Mouse (Mus musculus): Measurements from ENCODE around the gene Iqcg. TPM values are rescaled to one million over a fixed set of nuclear protein-coding genes. Genes with fewer than 3 reads are reported as not detected.
"Not testable (repeated sequence)": the region's sequence is repeated elsewhere in the genome, so short reads cannot be mapped to it uniquely, and the experiment has no call there.

The Iqcg gene
- polyA plus RNA-seq, 1 experiment from 2014 or later = 5.7 TPM

DNA sequence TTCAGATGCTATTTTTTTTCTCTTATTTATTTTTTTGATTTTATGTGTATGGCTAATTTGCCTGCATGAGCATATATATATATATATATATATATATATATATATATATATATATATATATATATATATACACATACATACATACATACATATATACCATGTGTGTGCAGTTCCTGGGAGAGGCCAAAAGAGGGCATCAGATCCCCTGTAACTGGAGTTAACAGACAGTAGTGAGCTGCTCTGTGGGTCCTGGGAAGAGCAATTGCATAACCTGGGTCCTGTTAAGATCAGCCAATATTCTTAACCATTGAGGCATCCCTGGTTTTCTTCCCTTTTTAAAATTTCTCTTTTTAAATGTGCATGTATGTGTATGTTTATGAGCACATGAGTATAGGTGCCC, 14.9 kb upstream of the Iqcg start:
- no peaks in the 10 kb centered on the region for H3K9me3 ChIP-seq (ENCODE audit: control insufficient read depth, low read length)
- ATAC-seq (ENCODE audit: low FRiP score) (no peak), DNase-seq (ENCODE audit: low spot score, missing footprints) (no peak)
- peaks cover 6% of the 10 kb centered on the region for H3K36me3 ChIP-seq (ENCODE audit: control insufficient read depth, insufficient read depth, low read length)
- no peaks in the 10 kb centered on the region for H3K27me3 ChIP-seq (ENCODE audit: control insufficient read depth, insufficient read depth, low read length)
- H3K4me3 ChIP-seq (ENCODE audit: low read depth, low read length) = no peak overlapping the region
- no peak overlapping the region for H3K9ac ChIP-seq (ENCODE audit: low read length)
- H3K4me1 ChIP-seq (ENCODE audit: control insufficient read depth, insufficient read depth, low read length) = no peaks in the 10 kb centered on the region
- no peak overlapping the region for H3K27ac ChIP-seq (ENCODE audit: low read depth, low read length)
- H3K4me2 ChIP-seq = no peak overlapping the region

DNA sequence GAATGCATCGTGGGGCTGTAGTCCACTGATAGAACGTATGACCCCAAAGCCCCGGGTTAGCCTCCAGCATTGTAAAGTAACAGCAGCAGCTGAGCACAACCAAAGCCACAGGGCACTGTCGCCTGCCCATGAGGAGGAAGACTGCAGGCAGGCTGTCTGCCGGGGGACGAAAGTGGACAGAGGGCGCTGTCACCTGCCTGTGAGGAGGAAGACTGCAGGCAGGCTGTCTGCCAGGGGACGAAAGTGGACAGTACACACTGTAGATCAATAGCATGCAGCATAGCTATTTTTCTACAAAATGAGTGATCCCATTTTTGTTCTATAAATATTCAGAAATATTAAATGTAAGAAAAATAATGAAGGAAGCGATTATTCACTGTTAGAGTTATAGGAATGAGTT, 8.6 kb upstream of the Iqcg start:
- DNase-seq (ENCODE audit: low spot score, missing footprints) (no peak), ATAC-seq (ENCODE audit: low FRiP score) (no peak)
- H3K4me2 ChIP-seq = no peak overlapping the region
- peaks cover 16% of the 10 kb centered on the region for H3K4me1 ChIP-seq (ENCODE audit: control insufficient read depth, insufficient read depth, low read length)
- no peaks in the 10 kb centered on the region for H3K9me3 ChIP-seq (ENCODE audit: control insufficient read depth, low read length)
- no peaks in the 10 kb centered on the region for H3K27me3 ChIP-seq (ENCODE audit: control insufficient read depth, insufficient read depth, low read length)
- H3K4me3 ChIP-seq (ENCODE audit: low read depth, low read length) = no peak overlapping the region
- 68% methylated on average over 9 of the region's 9 CpGs for WGBS
- H3K36me3 ChIP-seq (ENCODE audit: control insufficient read depth, insufficient read depth, low read length) = peaks cover 3% of the 10 kb centered on the region; the same call in 1 of the 2 replicates
- H3K9ac ChIP-seq (ENCODE audit: low read length) = no peak overlapping the region
- no peak overlapping the region for H3K27ac ChIP-seq (ENCODE audit: low read depth, low read length)

DNA sequence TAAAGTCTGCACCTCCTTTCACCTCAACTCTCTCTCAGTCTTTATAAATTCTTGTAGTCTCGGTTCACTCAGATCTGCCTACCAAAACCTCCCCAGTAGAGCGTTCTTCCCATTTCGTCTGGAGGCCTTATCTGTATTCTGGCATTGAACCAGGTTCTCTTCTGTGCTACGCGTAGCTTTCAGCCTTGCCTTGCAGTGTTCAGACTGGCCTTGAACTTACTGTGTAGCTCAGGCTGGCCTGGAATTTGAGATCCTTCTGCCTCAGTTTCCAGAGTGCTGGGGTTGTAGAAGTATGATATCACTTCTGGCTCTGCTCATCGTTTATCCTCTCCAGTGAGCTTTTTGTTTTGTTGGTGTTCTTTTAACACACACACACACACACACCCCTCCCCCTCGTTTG, 7.2 kb upstream of the Iqcg start:
- Histone ChIP-seq H3K4me2 (peak overlapping the region; percentile 82), H3K27ac (ENCODE audit: low read depth, low read length) (no peak overlapping the region), H3K9ac (ENCODE audit: low read length) (peak overlapping the region; percentile 86), H3K9me3 (ENCODE audit: control insufficient read depth, low read length) (no peaks in the 10 kb centered on the region), H3K4me1 (ENCODE audit: control insufficient read depth, insufficient read depth, low read length) (peaks cover 16% of the 10 kb centered on the region), H3K36me3 (ENCODE audit: control insufficient read depth, insufficient read depth, low read length) (peaks cover 12% of the 10 kb centered on the region; the same call in 1 of the 2 replicates), H3K4me3 (ENCODE audit: low read depth, low read length) (peak overlapping the region; percentile 85), H3K27me3 (ENCODE audit: control insufficient read depth, insufficient read depth, low read length) (no peaks in the 10 kb centered on the region)
- DNase-seq (ENCODE audit: low spot score, missing footprints) = peak; percentile 88
- 34% methylated on average over 7 of the region's 7 CpGs for WGBS
- ATAC-seq (ENCODE audit: low FRiP score) = no peak

DNA sequence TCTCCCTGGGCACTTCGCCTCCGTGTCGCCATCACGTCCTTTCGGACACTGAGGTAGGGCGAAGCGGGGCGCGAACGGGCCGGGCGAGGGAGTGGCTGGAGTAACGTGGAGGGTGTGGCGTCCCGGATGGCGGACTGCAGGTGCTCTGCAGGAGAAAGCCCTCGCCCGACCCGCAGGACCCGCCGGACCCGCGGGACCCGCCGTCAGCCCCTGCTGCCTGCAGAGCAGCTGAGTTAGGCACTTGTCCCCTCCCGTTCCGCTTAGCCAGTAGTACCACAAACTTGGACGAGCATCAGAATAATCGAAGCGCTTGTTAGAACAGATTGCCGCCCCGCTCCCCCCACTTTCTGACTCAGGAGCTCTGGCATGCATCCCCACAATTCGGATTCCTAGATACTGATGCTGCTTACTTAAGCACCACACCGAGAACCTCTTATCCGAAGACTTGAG, 6.7 kb upstream of the Iqcg start:
- Histone ChIP-seq H3K36me3 (ENCODE audit: control insufficient read depth, insufficient read depth, low read length) (peaks cover 12% of the 10 kb centered on the region; the same call in 1 of the 2 replicates), H3K9ac (ENCODE audit: low read length) (peak overlapping the region; percentile 86), H3K9me3 (ENCODE audit: control insufficient read depth, low read length) (no peaks in the 10 kb centered on the region), H3K27me3 (ENCODE audit: control insufficient read depth, insufficient read depth, low read length) (no peaks in the 10 kb centered on the region), H3K4me3 (ENCODE audit: low read depth, low read length) (peak overlapping the region; percentile 85), H3K4me1 (ENCODE audit: control insufficient read depth, insufficient read depth, low read length) (peaks cover 21% of the 10 kb centered on the region), H3K27ac (ENCODE audit: low read depth, low read length) (peak overlapping the region; percentile 76), H3K4me2 (peak overlapping the region; percentile 82)
- peak; percentile 96 for DNase-seq (ENCODE audit: low spot score, missing footprints)
- WGBS = under 1% methylated on average over 34 of the region's 35 CpGs
- ATAC-seq (ENCODE audit: low FRiP score) = no peak

DNA sequence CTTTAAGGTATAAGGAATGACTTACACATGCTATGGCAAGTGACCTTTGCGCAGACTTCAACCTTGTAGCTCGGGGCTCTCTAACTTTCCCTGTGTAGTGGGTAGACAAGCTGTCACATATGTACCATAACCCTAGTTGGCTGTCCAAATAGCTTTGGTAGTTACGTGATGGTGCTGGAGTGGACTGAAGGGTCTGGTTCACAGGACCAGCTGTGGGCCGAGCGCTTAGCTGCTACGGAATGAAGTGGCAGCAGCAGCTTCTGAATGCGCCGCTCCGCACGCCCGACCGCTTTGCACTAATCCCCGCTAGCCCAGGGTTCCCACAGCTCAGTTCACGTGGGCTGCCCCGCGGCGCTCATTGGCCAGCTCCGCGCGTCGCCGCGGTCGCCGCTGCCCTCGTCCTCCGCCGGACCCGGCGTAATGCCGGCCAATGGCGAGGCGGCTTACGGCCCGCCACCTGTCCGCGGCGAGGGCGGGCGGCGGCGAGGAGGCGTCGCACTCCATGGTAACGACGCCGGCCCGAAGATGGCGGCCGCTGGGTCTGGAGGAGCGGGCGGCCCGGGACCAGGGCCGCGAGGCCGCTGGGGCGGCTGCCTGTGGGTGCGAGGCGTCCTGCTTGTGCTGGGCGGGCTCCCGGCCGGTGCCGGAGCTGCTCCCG, 6.1 kb upstream of the Iqcg start, which contains the start of gene Lmln:
Lmln (plus strand) TSS at position 498 of the 658 bp plus-strand sequence.
- peak within 1 kb of the TSS; percentile 85 for H3K4me3 ChIP-seq (ENCODE audit: low read depth, low read length)
- H3K4me1 ChIP-seq (ENCODE audit: control insufficient read depth, insufficient read depth, low read length) = peaks cover 24% of the 10 kb centered on the region
- H3K36me3 ChIP-seq (ENCODE audit: control insufficient read depth, insufficient read depth, low read length) = peaks cover 12% of the 10 kb centered on the region; the same call in 1 of the 2 replicates

DNA sequence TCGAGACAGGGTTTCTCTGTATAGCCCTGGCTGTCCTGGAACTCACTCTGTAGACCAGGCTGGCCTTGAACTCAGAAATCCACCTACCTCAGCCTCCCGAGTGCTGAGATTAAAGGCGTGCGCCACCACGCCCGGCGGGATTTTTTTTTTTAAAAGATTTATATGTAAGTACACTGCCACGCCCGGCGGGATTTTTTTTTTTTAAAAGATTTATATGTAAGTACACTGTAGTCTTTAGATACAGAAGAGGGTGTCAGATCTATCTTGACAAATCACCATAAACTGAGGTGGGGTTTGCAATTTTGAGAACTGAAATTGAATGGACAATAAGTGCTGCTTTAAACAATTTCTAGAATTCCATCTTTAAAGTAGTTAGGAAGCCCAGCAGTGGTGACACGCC, 5.4 kb upstream of the Iqcg start:
- no peak overlapping the region for H3K9ac ChIP-seq (ENCODE audit: low read length)
- no peaks in the 10 kb centered on the region for H3K27me3 ChIP-seq (ENCODE audit: control insufficient read depth, insufficient read depth, low read length)
- no peak overlapping the region for H3K4me3 ChIP-seq (ENCODE audit: low read depth, low read length)
- peaks cover 12% of the 10 kb centered on the region; the same call in 1 of the 2 replicates for H3K36me3 ChIP-seq (ENCODE audit: control insufficient read depth, insufficient read depth, low read length)
- 54% methylated on average over 11 of the region's 11 CpGs for WGBS
- ATAC-seq (ENCODE audit: low FRiP score) (no peak), DNase-seq (ENCODE audit: low spot score, missing footprints) (no peak)
- H3K27ac ChIP-seq (ENCODE audit: low read depth, low read length) = peak overlapping the region; percentile 76; the same call in 1 of the 2 replicates
- peak overlapping the region; percentile 82; the same call in 1 of the 2 replicates for H3K4me2 ChIP-seq
- no peaks in the 10 kb centered on the region for H3K9me3 ChIP-seq (ENCODE audit: control insufficient read depth, low read length)
- H3K4me1 ChIP-seq (ENCODE audit: control insufficient read depth, insufficient read depth, low read length) = peaks cover 24% of the 10 kb centered on the region

More for the DNA sequence above, 6.1 kb upstream of the Iqcg start, which contains the start of gene Lmln:
- DNase-seq (ENCODE audit: low spot score, missing footprints) (peak; percentile 98), ATAC-seq (ENCODE audit: low FRiP score) (peak; percentile 99)
- peak within 1 kb of the TSS; percentile 76 for H3K27ac ChIP-seq (ENCODE audit: low read depth, low read length)
- no peaks in the 10 kb centered on the region for H3K9me3 ChIP-seq (ENCODE audit: control insufficient read depth, low read length)
- H3K27me3 ChIP-seq (ENCODE audit: control insufficient read depth, insufficient read depth, low read length) = no peaks in the 10 kb centered on the region
- 1% methylated on average over 64 of the region's 64 CpGs for WGBS
- H3K4me2 ChIP-seq = peak within 1 kb of the TSS; percentile 82
- peak within 1 kb of the TSS; percentile 86 for H3K9ac ChIP-seq (ENCODE audit: low read length)

DNA sequence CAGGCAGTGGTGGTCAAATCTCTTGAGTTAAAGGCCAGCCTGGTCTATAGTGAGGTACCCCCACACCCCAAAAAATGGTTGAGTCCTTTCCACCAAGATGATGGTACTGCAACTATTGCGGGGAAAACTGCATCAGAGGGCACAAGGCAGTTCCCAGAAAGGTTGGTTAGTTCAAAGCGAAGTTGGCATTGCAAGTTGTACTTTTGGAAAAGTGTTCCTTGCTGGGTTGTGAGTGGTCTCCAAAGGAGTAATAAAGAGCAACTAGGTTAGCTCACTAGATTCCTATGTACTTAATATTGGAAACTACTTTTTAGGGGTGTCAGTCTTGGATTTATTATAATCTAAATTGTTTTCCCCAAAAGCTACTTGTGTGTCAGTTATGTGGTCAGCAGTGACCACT, 4.9 kb upstream of the Iqcg start:
- H3K4me3 ChIP-seq (ENCODE audit: low read depth, low read length) = no peak overlapping the region
- WGBS = 75% methylated on average over 2 of the region's 2 CpGs
- DNase-seq (ENCODE audit: low spot score, missing footprints) = peak; percentile 85

DNA sequence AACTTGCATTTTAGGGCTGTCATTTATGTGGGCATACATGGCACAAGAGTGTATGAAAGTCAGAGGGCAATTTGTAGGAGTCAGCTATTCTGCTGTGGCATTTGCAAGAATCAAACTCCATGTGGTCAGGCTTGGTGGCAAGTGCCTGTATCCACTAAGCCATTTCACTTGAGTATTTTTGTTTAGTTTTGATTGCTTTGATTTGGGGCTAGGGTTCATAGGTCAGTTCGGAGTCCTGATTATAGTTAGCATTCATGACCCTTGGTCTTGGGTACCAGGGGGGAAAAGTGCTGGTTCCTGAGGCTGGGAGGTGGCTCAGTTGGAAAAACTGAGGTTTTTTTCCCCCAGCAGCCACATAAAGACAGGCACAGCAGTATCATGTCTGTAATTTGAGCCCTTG, 3.5 kb upstream of the Iqcg start:
- Histone ChIP-seq H3K4me1 (ENCODE audit: control insufficient read depth, insufficient read depth, low read length) (peaks cover 26% of the 10 kb centered on the region), H3K9me3 (ENCODE audit: control insufficient read depth, low read length) (no peaks in the 10 kb centered on the region)
- WGBS = 91% methylated on average over 1 of the region's 1 CpGs

More for the DNA sequence above, 4.9 kb upstream of the Iqcg start:
- no peak overlapping the region for H3K4me2 ChIP-seq
- H3K27ac ChIP-seq (ENCODE audit: low read depth, low read length) = no peak overlapping the region
- H3K36me3 ChIP-seq (ENCODE audit: control insufficient read depth, insufficient read depth, low read length) = peaks cover 12% of the 10 kb centered on the region; the same call in 1 of the 2 replicates
- no peak overlapping the region for H3K9ac ChIP-seq (ENCODE audit: low read length)
- no peaks in the 10 kb centered on the region for H3K27me3 ChIP-seq (ENCODE audit: control insufficient read depth, insufficient read depth, low read length)
- H3K9me3 ChIP-seq (ENCODE audit: control insufficient read depth, low read length) = no peaks in the 10 kb centered on the region
- H3K4me1 ChIP-seq (ENCODE audit: control insufficient read depth, insufficient read depth, low read length) = peaks cover 24% of the 10 kb centered on the region
- ATAC-seq (ENCODE audit: low FRiP score) = no peak

DNA sequence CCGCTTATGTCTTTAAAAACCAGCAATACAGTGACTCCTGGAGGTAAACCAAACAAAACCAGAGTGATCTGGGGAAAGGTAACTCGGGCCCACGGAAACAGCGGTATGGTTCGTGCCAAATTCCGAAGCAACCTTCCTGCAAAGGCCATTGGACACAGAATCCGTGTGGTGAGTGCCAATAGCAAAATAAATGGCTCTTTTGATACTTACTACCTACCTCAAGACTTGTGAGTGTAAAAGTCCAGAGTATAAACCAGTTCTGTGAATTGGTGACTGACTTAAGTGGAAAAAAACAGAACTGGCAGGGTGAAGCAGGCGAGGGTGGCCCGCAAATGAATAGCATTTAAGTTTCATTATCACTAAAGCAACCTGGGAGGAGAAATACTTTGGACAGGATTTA, 2.6 kb upstream of the Iqcg start:
- not testable (repeated sequence) for H3K9ac ChIP-seq (ENCODE audit: low read length); H3K27ac ChIP-seq (ENCODE audit: low read depth, low read length); H3K4me3 ChIP-seq (ENCODE audit: low read depth, low read length); H3K9me3 ChIP-seq (ENCODE audit: control insufficient read depth, low read length); H3K27me3 ChIP-seq (ENCODE audit: control insufficient read depth, insufficient read depth, low read length); H3K4me2 ChIP-seq; ATAC-seq (ENCODE audit: low FRiP score); DNase-seq (ENCODE audit: low spot score, missing footprints)
- H3K4me1 ChIP-seq (ENCODE audit: control insufficient read depth, insufficient read depth, low read length) = peaks cover 22% of the 10 kb centered on the region
- 92% methylated on average over 9 of the region's 9 CpGs for WGBS
- peaks cover 12% of the 10 kb centered on the region; the same call in 1 of the 2 replicates for H3K36me3 ChIP-seq (ENCODE audit: control insufficient read depth, insufficient read depth, low read length)

More for the DNA sequence above, 3.5 kb upstream of the Iqcg start:
- H3K4me2 ChIP-seq = no peak overlapping the region
- H3K27ac ChIP-seq (ENCODE audit: low read depth, low read length) = no peak overlapping the region
- H3K9ac ChIP-seq (ENCODE audit: low read length) = no peak overlapping the region
- DNase-seq (ENCODE audit: low spot score, missing footprints) (no peak), ATAC-seq (ENCODE audit: low FRiP score) (no peak)
- no peak overlapping the region for H3K4me3 ChIP-seq (ENCODE audit: low read depth, low read length)
- H3K36me3 ChIP-seq (ENCODE audit: control insufficient read depth, insufficient read depth, low read length) = peaks cover 12% of the 10 kb centered on the region; the same call in 1 of the 2 replicates
- no peaks in the 10 kb centered on the region for H3K27me3 ChIP-seq (ENCODE audit: control insufficient read depth, insufficient read depth, low read length)
